Mouse (Mus musculus) c-Kit-positive CD71-positive TER-119-positive erythroid progenitor cells, embryonic 14.5 days (primary cell): ENCODE measurements around the gene Foxf2.

Source experiments
- DNase-seq: peaks from one replicate; pipeline ENCODE4 v3.0.0-alpha.2; 2013; ENCODE audit warnings: low spot score

Foxf2 gene

GRCm38 (mm10) chr13:31626183-31626801, 676 bp downstream of the Foxf2 start:
- no peak for DNase-seq

DNA sequence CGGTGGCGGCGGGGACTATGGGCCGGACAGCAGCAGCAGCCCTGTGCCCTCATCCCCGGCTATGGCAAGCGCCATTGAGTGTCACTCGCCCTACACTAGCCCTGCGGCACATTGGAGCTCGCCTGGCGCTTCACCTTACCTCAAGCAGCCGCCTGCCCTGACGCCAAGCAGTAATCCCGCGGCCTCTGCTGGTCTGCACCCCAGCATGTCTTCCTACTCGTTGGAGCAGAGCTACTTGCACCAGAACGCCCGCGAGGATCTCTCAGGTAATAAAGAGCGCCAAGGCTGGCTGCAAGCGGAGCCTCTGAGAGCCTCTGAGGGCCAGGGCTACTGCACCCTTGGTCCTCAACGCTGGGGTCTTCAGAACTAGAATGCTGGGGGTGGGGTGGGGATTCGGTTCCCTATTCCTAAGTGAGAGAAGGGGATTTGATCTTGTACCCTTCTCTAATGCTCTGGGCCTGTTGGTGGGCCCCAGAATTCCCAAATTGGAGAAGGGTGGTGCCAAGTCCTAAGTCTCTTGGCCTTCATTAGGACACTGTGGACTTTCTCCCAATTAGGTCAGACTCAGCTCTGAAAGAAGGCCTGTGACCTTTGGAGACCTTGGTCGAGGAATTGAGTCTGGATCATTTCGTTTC, 1.5 kb downstream of the Foxf2 start:
- DNase-seq, result no peak

- no peak for DNase-seq
Observed at GRCm38 (mm10) chr13:31627864-31628690, 2.5 kb downstream of the Foxf2 start.

GRCm38 (mm10) chr13:31628691-31629180, 3.1 kb downstream of the Foxf2 start:
- no peak for DNase-seq

GRCm38 (mm10) chr13:31629321-31629851, 3.8 kb downstream of the Foxf2 start:
- no peak for DNase-seq

DNA sequence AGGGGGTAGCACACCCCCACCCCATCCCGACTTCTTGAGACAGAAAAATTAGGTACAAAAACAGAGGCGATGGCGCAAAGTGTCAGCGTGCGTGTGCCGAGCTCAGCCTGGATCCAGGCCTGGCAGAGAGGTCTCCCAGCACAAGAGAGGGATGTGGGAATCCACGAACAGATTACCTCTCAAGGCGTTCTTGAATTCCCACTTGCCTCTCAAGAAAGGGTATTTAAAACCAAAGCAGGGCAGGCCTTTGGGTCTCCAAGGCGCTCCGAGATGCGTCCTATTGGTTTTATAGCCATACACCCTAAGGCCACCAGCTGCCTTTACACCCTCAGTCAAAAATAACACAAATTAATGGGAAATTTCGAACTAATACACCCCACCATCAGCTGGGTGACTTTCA, 4.4 kb downstream of the Foxf2 start:
- no peak for DNase-seq

DNA sequence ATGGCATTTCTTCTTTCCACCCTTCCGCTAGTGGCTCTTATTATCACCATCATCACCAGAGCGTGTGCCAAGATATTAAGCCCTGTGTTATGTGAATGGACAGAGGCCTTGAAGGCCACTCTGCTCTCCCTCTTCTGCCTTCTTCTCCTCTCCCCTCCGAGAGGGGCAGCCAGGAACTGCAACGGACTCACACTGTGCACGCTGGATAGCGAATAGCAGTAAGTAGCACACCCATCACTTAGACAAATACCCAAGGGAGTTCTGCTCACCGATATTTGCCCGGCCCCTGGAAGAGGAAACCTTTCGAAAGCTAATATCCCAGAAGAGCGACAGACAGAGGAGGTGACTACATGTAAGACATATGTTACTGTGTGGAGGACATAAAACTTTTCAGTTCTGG, 4.9 kb downstream of the Foxf2 start:
- DNase-seq, result no peak

- no peak for DNase-seq
Observed at GRCm38 (mm10) chr13:31631291-31631690, 5.7 kb downstream of the Foxf2 start.

- DNase-seq, result no peak
Observed at GRCm38 (mm10) chr13:31632450-31632849, 6.8 kb downstream of the Foxf2 start.

GRCm38 (mm10) chr13:31633259-31633658, 7.6 kb downstream of the Foxf2 start:
- DNase-seq, result no peak

GRCm38 (mm10) chr13:31635546-31635945, 9.9 kb downstream of the Foxf2 start:
- no peak for DNase-seq

- no peak for DNase-seq
Observed at GRCm38 (mm10) chr13:31641517-31641916, 15.9 kb downstream of the Foxf2 start.

DNA sequence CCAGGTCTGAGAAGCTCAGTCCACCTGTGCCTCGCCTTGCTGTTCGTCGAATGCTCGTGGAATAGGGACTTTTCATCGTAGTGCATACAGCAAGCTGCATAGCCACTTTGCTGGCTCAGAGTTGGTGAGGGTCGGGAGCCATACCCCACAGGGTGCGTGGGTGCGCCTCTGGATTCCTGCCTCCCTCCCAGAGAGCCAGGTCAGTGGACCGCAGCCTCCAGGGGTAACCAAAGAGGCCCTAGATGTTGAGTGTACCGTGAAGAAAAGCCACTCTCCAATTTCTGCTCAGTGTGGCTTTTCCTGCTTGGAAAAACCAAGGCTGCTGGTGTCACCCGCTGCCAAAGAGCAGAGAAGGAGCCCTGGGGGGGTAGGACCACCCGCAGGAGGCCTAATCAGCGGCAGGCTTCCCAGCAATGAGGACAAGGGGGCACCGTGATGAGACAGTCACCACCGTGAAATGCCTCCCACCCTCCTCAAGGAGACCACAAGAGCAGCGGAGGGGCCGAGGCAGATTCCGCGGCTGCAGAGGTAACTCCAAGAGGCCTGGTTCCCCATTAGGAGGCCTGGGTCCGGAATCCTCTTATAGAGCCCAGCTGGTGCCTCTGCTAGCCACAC, 26.6 kb downstream of the Foxf2 start:
- DNase-seq, result no peak

- no peak for DNase-seq
Observed at GRCm38 (mm10) chr13:31656249-31656648, 30.6 kb downstream of the Foxf2 start.

DNA sequence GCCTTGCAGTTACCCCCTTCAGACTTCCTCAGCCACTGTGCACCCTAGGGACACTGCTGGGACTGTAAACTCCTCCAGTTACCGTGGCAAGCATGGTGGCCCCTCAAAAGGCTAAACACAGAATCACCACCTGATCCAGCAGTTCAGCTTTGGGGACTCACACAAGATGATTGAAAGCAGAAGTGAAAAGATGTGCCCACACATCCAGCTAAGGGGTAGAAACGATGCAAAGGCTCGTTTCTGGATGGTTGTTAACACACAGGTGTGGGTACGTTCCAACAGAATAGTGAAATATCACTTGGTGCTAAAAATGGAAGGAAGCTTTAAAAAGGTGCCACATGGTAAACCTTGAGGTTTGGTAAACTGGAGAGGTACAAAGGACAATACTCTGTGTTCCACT, 32.6 kb downstream of the Foxf2 start:
- no peak for DNase-seq

DNA sequence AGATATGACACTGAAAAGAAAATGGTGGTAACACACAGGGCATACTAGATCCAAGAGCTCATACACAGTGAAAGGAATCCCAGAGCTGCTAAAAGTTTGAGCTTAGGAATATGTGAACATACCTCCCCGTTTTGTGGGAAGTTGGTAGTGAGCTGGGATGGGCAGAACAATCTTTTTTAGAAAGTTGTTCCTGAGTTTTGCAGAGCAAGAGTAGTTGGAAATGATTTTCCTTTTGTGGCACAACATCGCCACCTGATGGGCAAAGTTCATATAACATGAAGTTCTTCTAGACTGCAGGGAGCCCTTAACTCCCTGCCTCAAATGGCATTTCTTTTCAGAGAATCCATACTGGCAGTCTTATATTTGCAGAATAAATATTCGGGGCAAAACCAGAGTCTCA, 33.3 kb downstream of the Foxf2 start:
- peak; percentile 17 for DNase-seq

DNA sequence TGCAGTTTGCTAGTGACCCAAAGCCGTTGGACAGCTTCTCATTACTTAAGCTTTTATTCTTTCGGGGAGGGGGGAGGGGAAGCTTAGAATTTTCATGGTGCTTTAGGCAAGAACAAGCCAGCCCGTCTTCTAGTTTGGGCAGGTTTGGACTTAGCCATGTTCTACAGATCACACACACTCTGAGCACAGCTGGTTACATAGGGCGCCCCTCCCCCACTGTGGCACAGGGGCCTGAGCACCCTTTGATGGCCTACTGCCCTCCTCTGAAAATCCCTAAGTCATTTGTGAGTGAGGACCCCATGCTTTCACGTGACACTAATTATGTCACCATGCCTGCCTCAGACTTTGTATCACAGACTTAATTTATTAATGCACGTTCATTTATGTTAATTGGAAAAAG, 35.6 kb downstream of the Foxf2 start:
- DNase-seq, result no peak

DNA sequence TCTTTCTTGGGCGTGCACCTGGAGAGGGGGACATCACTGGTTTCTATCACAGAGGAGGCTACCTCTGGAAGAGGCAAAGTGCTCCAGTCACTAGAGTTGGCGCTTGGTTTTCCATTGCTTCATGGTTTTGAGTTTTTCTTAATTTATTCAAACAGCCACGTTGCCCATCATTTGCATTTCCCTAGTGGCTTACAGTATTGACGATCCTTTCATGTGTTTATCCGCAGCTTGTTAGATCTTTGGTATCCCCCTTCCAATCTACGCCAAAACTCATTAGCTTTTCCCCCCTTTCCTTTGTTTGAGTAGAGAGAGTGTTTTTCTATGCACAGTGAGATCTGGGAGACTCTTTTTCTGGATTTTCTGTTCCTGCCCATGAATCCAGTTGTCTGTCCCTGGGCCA, 39.8 kb downstream of the Foxf2 start:
- DNase-seq, result no peak

GRCm38 (mm10) chr13:31667919-31668524, 42.4 kb downstream of the Foxf2 start:
- no peak for DNase-seq

- DNase-seq, result no peak
Observed at GRCm38 (mm10) chr13:31672093-31672492, 46.5 kb downstream of the Foxf2 start.
